Mouse (Mus musculus) right cerebral cortex, postnatal 14 days (tissue): ENCODE measurements around the gene Gabarapl1.

Source experiments
- DNase-seq: peaks from one replicate; pipeline ENCODE4 v3.0.0; 2022

Gene Gabarapl1

DNA sequence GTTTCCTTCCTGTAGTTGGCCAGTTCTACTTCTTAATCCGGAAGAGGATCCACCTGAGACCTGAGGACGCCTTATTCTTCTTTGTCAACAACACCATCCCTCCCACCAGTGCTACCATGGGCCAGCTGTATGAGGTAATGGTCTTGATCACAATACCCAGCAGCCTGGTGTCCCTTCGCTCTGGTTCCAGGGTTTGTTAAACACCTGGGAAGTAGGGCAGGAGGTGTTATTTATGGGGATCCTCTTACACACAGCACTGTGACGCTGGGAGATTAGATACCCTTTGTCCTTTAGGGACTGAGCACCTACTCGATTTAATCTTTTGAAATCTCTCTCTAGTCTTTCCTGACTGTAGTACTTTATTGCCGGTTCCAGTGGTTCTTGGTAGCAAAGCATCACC is 5.6 kb downstream of the Gabarapl1 start:
- DNase-seq: no peak

DNA sequence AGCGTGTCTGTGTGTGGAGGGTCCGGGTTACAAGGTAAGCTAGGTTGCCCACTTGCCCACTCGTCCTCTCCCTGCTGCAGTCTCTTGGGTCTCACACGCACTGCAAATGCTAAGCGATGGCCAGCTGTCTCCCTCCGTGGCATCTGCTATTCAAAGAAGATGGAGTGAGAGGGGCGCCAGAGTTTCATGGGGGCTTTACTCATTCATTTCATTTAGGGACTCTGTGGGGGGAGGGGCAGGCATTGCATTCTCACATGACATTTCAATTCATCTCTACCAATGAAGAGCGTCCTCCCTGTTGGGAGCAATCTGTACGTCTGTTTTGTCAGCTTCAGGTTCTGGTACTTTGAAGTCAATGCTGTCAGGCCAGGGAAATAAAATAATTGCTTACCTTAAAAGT is 9.0 kb downstream of the Gabarapl1 start:
- peak; percentile 45 for DNase-seq

DNA sequence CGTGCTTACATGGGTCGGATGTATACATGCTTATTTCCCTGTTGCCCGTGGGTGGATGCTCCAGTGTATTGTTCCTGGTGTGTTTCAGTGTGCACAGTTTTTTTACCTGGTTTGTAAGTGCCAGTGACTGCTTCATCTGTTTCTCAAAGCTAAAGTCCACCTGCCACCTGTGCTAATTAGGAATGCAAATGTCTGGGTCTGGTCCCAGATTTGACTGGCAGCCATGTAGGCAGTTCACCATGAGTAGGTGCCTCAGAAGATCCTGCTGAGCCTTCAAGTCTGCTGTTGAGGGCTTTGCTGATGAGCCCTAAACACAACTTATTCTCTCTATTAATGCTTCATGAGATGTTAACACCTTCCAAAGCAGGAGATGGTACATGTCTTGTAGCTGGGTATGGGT is 9.6 kb downstream of the Gabarapl1 start:
- DNase-seq: no peak

DNA sequence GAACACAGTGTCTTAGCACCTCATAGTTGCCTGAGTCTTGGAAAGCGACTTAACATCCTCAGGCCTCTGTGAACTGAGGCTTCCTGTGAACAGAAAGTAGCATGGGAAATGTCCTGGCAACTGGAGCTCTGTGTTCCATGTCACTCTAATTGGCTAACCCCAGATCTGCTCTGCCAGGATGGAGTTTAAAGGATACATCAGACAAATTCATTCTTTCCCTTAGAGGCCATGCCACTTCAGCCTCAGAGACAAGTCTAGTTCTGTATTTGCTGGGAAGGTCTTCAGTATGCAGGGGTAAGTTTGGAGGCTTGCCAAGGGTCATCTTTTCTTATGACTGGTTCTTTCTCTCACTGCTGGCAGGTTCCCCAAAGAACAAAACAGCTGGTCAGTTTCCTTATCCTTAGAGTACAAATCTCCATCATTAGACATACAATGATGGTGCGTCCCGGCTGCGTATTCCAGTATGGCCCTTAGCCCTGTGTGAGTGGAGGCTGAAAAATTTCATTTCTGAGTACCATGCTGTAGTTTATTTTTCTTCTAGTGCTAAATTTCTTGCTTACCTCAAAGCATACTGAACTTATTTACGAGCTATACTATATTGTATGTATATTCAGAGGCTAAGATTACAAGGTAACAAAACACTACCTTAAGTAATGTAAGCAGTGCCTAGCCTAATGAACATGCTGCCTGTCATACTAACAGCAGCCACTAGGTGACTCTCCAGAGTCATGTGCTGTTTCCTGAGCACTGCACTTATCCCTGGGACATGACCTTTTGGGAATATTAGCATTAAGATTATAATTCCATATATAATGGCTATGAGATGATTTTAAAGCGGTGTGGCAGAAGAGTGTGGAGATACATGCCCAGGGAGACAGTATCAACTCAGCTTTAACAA is 11.0 kb downstream of the Gabarapl1 start:
- peak; percentile 76 for DNase-seq

DNA sequence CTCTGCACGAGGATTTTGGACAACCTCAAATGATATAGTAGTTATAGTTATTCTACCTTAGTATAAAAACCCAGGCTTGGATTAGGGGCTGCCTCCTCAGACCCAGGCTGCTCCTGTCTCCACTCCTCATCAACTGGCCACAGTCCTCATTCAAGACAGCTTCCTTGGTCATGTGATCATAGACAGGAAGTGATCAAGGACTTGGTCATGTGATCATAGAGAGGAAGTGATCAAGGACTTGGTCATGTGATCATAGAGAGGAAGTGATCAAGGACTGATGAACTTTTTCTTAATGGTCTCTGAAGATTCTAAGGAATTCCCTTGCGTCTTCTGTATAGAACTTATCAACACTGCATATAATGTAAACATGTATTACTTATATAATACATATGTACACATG is 14.3 kb downstream of the Gabarapl1 start:
- no peak for DNase-seq

DNA sequence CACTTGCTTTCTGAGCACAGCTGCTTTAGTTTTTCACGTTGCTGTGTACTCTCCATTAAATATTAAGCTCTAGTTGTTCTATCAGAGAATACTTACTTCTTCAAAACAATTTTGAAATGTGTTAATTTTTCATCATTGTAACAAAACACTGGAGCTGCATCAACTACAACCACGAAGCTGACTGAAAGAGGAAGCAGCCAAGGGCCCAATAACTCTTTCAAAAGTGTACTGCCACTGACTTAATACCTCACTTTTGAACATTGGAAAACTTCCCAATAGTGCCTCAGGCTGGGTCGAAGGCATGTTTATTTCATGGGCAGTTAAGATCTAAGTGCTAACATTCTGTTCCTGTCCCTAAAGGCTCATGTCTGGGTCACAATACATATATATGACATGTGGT is 15.0 kb downstream of the Gabarapl1 start:
- DNase-seq: no peak

DNA sequence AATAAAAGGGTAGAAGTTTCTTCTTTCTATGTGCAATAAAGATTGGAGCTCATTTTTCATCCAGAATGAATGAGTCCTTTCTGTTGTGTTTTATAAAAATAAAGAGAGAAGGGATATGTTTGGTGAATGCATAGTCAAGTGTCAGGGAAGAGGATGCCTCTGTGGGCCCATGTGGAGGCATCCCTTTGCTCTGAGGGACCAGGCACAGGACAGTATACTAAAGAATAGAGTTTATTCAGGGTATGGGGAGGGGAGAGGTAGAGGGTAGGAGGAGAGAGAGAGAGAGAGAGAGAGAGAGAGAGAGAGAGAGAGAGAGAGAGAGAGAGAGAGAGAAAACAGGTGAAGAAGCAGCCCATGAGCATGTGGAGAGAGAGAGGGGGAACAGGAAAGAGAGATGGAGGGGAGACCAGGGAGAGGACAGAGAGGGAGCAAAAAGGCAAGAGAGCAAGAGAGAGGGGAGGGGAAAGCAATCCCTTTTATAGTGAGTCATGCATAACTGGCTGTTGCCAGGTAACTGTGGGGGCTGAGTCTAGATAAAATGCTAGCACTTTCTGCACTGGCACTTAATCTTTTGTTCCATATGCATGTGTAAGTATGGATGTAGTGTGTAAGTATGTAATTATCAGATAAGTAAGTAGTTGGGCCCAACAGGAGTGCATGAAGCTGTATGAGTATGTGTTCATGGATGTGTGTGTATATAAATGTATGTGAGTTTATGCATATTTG is 24.5 kb downstream of the Gabarapl1 start:
- no peak for DNase-seq

DNA sequence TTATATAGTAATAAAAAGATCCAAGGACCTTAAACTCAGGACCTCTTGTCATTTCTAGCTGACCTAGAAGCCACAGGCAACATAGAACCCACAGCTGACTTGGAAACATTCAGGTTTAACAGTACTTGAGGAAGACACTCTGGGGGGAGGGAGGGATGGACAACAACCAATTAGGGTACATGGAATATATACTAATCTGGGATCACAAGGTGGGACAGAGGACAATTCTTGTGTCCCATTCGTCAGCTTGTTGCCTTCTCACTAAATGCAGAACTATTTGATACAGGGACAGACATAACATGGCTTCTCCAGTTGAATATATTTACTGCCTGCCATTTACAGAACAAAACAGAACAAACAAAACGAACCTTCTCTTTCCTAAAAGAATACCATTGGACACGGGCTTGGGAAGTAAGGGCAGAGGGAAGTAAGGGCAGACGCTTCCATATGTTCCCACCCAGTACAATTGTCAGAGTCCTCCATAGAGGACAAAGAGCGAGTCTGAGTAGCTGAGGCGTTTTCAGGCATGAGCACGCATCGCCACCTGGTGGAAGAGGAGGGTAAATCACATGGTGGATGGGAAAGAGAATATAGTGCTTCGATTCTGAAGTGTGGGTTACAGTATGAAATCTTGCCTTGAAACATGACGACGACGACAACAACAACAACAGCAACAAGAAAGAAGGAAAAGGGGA is 26.1 kb downstream of the Gabarapl1 start:
- peak; percentile 77 for DNase-seq

DNA sequence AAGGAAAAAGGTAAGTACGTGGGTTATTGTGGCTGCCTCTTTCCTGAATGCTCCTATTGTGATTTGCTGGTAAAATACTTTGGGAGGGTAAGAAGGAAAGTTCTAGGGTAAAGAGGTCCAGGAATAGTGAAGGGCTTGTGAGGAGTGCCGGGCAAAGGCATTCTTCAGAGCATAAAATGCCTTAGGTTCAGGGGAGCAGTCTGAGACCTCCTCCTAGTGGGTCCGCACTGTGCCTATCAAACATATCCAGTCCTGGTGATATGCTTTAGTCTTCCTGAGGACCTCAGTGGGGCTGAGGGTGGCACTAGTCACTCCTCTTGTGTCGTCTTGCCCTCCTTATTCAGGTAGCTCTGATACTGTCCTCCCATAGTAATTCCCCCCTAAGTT is 26.7 kb downstream of the Gabarapl1 start:
- DNase-seq: no peak

DNA sequence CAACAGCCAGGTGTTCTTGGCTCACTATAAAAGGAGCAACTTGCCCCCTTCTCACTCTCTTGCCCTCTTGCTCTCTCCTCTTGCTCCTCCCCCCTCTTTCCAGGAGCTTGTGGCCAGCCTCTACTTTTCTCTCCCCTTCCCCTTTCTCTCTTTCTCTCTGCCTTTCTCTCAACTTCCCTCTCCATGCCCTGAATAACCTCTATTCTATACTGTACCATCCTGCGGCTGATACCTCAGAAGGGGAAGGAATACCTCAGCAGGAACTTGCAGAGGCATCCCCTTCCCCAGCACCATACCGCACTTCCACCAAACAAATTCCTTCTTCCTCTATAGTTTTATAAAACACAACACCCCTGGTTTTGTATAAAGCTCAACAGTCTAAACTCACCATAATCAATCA is 32.3 kb downstream of the Gabarapl1 start:
- no peak for DNase-seq

DNA sequence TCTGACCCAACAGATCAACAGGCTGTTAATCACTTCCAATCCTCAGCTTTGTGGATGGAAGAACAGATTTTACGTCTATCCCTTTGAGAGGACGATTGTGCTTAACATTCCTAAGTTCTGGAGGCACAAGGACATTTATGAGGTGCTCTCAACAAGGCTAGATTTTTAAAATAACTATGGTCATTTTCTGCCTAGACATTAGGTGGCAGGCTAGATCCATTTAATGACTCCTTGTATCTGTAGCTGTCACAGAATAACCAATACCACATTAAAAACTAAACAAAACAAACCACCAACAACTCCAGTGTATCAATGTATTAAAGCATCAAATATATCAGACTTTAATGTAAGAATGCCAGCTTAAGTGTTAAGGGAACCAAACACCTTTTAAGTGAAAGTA is 42.4 kb downstream of the Gabarapl1 start:
- no peak for DNase-seq

DNA sequence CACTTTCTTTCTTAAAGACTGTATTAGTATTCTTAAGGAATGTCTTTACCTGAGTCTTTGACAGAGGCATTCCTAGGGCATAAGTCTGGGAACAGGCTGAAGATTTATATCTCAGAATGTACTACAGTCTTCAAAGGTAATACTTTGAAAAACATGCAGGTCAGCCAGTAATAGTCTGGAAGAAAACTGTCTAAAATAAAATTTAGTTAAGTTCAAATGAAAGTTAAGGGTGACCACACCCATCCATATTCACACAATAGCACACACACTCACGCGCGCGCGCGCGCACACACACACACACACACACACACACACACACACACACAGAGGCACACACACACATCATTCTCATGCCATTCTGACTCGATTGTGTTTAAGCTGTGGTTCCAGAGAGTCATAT is 44.6 kb downstream of the Gabarapl1 start, which contains the start of gene Klre1:
TSS of gene Klre1 (plus strand) at position 301 of the 400 bp plus-strand sequence.
- DNase-seq: no peak

DNA sequence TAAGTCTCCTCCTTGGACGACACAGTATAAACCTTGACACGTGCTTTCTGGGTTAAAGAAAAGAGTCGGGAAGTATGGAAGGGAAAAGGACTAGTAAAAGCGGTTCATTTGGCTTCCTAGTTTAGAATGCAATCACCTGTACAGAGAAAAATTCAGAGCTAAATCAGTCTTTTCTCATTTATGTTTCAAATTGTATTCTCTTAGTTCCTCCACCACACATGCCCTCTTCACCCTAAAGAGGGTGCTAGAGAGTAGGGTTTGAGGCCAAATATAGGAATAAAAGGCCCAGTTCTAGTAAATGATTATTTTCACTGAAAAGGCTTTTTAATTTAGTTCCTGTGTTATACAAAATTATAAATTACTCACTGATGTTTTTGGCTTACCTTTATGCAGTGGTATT is 48.3 kb downstream of the Gabarapl1 start:
- no peak for DNase-seq

DNA sequence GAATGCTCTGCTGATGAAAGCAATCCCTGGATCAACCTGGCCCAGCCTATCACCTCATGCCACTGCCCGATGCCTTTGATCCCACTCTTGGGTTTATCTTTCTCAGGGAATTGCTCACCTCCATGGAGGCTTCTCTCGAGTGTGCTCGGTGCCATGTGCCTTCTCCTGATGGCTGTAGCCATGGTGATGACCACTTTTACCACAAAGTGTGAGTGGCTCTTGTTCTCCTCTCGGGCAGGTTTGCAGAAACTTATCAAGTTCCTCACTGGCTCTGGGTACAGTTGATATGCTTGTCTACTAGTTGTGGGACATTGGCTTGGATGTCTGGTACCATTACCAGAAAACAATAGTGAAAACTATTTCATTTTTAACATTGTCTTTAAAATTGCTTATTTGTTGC is 48.9 kb downstream of the Gabarapl1 start:
- DNase-seq: no peak

DNA sequence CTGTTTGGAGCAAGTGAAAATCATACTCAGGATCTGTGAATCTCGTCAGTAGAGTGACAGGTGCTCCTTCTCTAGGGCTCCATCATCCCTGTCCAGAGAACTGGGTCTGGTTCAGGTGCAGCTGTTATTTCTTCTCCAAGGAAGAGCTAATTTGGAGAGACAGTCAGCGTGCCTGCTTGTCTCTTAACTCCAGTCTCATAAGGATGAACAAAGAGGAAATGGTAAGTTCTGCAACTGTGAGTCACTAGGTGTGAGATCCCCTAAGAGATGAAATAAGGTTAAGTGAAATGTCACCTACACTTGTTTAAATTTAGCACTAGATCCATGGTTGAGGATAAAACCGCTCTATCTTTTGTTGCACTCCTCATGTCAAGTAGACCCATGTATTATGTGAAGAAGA is 50.1 kb downstream of the Gabarapl1 start:
- DNase-seq: no peak

DNA sequence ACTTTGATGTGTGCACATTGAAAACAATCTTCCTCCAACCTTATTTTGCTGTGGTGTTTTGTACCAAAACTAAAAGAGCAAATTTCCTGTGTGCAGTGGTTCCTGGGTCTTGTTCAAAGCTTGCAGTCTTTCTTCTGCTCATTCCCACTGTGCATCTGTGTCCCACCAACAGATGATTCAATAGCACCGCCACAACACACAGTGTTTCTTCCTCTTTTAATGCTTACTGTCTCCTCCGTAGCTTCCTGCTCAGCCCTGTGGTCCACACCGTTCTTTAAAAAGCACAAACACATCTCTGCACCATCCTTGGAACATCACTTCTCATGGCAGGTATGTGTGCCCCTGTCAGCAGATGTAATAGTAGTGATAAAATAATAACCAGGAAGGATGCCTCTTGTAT is 58.5 kb downstream of the Gabarapl1 start, which contains the start of gene Klrd1:
TSS of gene Klrd1 (plus strand) at position 275 of the 400 bp plus-strand sequence.
- DNase-seq: no peak
